8 mouse cellular contexts compared by ENCODE assay signal in genomic region chr16:31663379-31664286, GRCm38 (mm10). TPM values are rescaled to one million over a fixed set of nuclear protein-coding genes. Genes with fewer than 3 reads are reported as not detected.
DNase-seq lines count a peak whose midpoint lies in the region; ATAC-seq and TF ChIP-seq lines count a peak whose summit lies in the region.

Gene Dlg1 (plus strand): TSS chr16:31663443.

- no peaks in the 10 kb centered on the region for H3K9me3 ChIP-seq in embryonic facial prominence, embryonic 14.5 days (ENCODE audit: control insufficient read depth, low read length)
- no peaks in the 10 kb centered on the region for H3K9me3 ChIP-seq in limb, embryonic 14.5 days (ENCODE audit: control insufficient read depth, low read length)
- no peaks in the 10 kb centered on the region for H3K9me3 ChIP-seq in midbrain, postnatal 0 days (ENCODE audit: low read length)

- H3K36me3 ChIP-seq in embryonic facial prominence, embryonic 14.5 days (ENCODE audit: control insufficient read depth, insufficient read depth, low read length) = peaks cover 22% of the 10 kb centered on the region
- H3K36me3 ChIP-seq in limb, embryonic 14.5 days (ENCODE audit: control insufficient read depth, insufficient read depth, low read length) = peaks cover 25% of the 10 kb centered on the region
- H3K36me3 ChIP-seq in midbrain, postnatal 0 days (ENCODE audit: insufficient read depth, low read length) = no peaks in the 10 kb centered on the region

- peak within 1 kb of the TSS; percentile 80 for H3K4me2 ChIP-seq in embryonic facial prominence, embryonic 14.5 days (ENCODE audit: low read depth, low read length)
- H3K4me2 ChIP-seq in limb, embryonic 14.5 days (replicated peaks; ENCODE audit: low read depth, low read length, severe bottlenecking) = peak within 1 kb of the TSS; percentile 71
- peak within 1 kb of the TSS; percentile 98 for H3K4me2 ChIP-seq in midbrain, postnatal 0 days (ENCODE audit: low read depth, low read length, poor library complexity, severe bottlenecking)

- peaks cover 18% of the 10 kb centered on the region for H3K4me1 ChIP-seq in embryonic facial prominence, embryonic 14.5 days (ENCODE audit: control insufficient read depth, insufficient read depth, low read length)
- H3K4me1 ChIP-seq in limb, embryonic 14.5 days (ENCODE audit: control insufficient read depth, insufficient read depth, low read length) = peaks cover 18% of the 10 kb centered on the region
- no peaks in the 10 kb centered on the region for H3K4me1 ChIP-seq in midbrain, postnatal 0 days (ENCODE audit: insufficient read depth, low read length)

- no peaks in the 10 kb centered on the region for H3K27me3 ChIP-seq in embryonic facial prominence, embryonic 14.5 days (replicated peaks; ENCODE audit: control insufficient read depth, insufficient read depth, low read length)
- H3K27me3 ChIP-seq in limb, embryonic 14.5 days (ENCODE audit: control insufficient read depth, insufficient read depth, low read length) = no peaks in the 10 kb centered on the region
- H3K27me3 ChIP-seq in midbrain, postnatal 0 days (ENCODE audit: insufficient read depth, low read length) = peaks cover 6% of the 10 kb centered on the region; the same call in 1 of the 2 replicates

- 0% methylated on average over 25 of the region's 95 CpGs for WGBS in embryonic facial prominence, embryonic 14.5 days
- WGBS in limb, embryonic 14.5 days = under 1% methylated on average over 38 of the region's 95 CpGs
- WGBS in midbrain, postnatal 0 days = 1% methylated on average over 47 of the region's 95 CpGs

- TF ChIP-seq POLR2A in limb, embryonic 14.5 days (IDR thresholded peaks at IDR 0.05; ENCODE audit: borderline replicate concordance, extremely low read depth, insufficient read depth, insufficient read length) = peak; percentile 69; the same call in 1 of the 2 replicates

- H3K4me3 ChIP-seq in embryonic facial prominence, embryonic 14.5 days (ENCODE audit: low read depth, low read length) = peak within 1 kb of the TSS; percentile 97
- H3K4me3 ChIP-seq in limb, embryonic 14.5 days (replicated peaks; ENCODE audit: low read length) = peak within 1 kb of the TSS; percentile 88
- peak within 1 kb of the TSS; percentile 94 for H3K4me3 ChIP-seq in midbrain, postnatal 0 days (ENCODE audit: low read depth, low read length)

- H3K27ac ChIP-seq in embryonic facial prominence, embryonic 14.5 days (replicated peaks; ENCODE audit: low read depth, low read length) = peak within 1 kb of the TSS; percentile 95
- peak within 1 kb of the TSS; percentile 97 for H3K27ac ChIP-seq in limb, embryonic 14.5 days (replicated peaks; ENCODE audit: low read depth, low read length)
- peak within 1 kb of the TSS; percentile 68 for H3K27ac ChIP-seq in midbrain, postnatal 0 days (ENCODE audit: low read depth, low read length)

- peak within 1 kb of the TSS; percentile 94 for H3K9ac ChIP-seq in embryonic facial prominence, embryonic 14.5 days (ENCODE audit: low read depth, low read length)
- H3K9ac ChIP-seq in limb, embryonic 14.5 days (ENCODE audit: low read depth, low read length, severe bottlenecking) = peak within 1 kb of the TSS; percentile 92
- peak within 1 kb of the TSS; percentile 64 for H3K9ac ChIP-seq in midbrain, postnatal 0 days (replicated peaks; ENCODE audit: low read length, poor library complexity, severe bottlenecking)

- peak; percentile 92 for DNase-seq in 3T3-L1 (ENCODE audit: low read depth, low spot score)
- DNase-seq in adrenal gland, postnatal 4 days (ENCODE audit: low spot score in 2 of 2) = peak; percentile 63 to 81
- peak; percentile 97 for DNase-seq in embryonic facial prominence, embryonic 14.5 days (ENCODE audit: low spot score)
- peak; percentile 80 for DNase-seq in heart, adult 8-10 months (ENCODE audit: low spot score)
- peak; percentile 87 for DNase-seq in kidney, adult 9 months
- DNase-seq in limb, embryonic 14.5 days (ENCODE audit: low spot score) = peak; percentile 93
- DNase-seq in midbrain, postnatal 0 days (ENCODE audit: low spot score) = peak; percentile 90
- peak; percentile 71 to 78 for DNase-seq in spleen, postnatal 14 days (ENCODE audit: low spot score in 2 of 2)

- TF ChIP-seq CTCF in midbrain, postnatal 0 days (IDR thresholded peaks at IDR 0.05) = no peak

- peak; percentile 96 for ATAC-seq in embryonic facial prominence, embryonic 14.5 days (ENCODE audit: low read depth)
- peak; percentile 96 for ATAC-seq in limb, embryonic 14.5 days (ENCODE audit: low FRiP score, low read depth)
- peak; percentile 94 for ATAC-seq in midbrain, postnatal 0 days (ENCODE audit: low FRiP score)

RNA-seq across cellular contexts. Expression of gene Dlg1, which starts in this region (rescaled TPM):
- total RNA-seq in adrenal gland, postnatal 4 days (2021) = 10 to 100 TPM; 65.4 to 78.0 TPM
- 32.6 and 33.9 TPM in 2 replicates for polyA plus RNA-seq in embryonic facial prominence, embryonic 14.5 days (2014; fragmentation: Nextera tagmentation; extraction: Ambion mirVana)
- 10 to 100 TPM; 57.3 to 66.3 (median 58.5) TPM for total RNA-seq in heart, adult 8-10 months (2022)
- 55.1 and 62.0 TPM in 2 replicates for polyA plus RNA-seq in limb, embryonic 14.5 days (2012; rRNA removed)
- polyA plus RNA-seq in limb, embryonic 14.5 days (2014; fragmentation: Nextera tagmentation; extraction: Ambion mirVana) = 37.9 and 40.5 TPM in 2 replicates
- total RNA-seq in midbrain, postnatal 0 days (2014; rRNA removed) = 24.8 and 25.0 TPM in 2 replicates
- 10.1 and 10.9 TPM in 2 replicates for polyA plus RNA-seq in midbrain, postnatal 0 days (2015; fragmentation: Nextera tagmentation; extraction: Ambion mirVana)

Comparison
In these comparisons a context has a peak if more than half of its experiments do, and no peak if none do; other contexts are left out.
1. Peak in every context shown above with its lines: DNase-seq, ATAC-seq, H3K4me3 ChIP-seq and H3K27ac ChIP-seq.